Mouse (Mus musculus) left cerebral cortex, postnatal 25 days (tissue): Measurements from ENCODE around the gene Zbtb3. TPM values are rescaled to one million over a fixed set of nuclear protein-coding genes. Genes with fewer than 3 reads are reported as not detected.

ENCODE experiments used
- DNase-seq, 2 experiments: peaks; one replicate each; pipeline ENCODE4 v3.0.0; 2022; ENCODE audit warnings: low spot score in 2 of 2, mixed read lengths in 1 of 2
- intact Hi-C: fragments of 180-260 bp; cut with DNase I; formaldehyde crosslinking; loops from one replicate; pipeline ENCODE4 v1.15.1; 2025
- total RNA-seq, 2 experiments: library from RNA; stranded (reverse); gene quantifications; 2 replicates each; pipeline ENCODE4 v1.2.3; 2021

The Zbtb3 gene
- total RNA-seq, 2 experiments from 2014 or later: 5.9 to 7.1 TPM

GRCm38 (mm10) chr19:8798264-8798946 is 4.0 kb upstream of the Zbtb3 start, which contains the start of gene Polr2g:
TSS of gene Polr2g (minus strand) at chr19:8798577.
- DNase-seq: peak; percentile 88 to 96
- intact Hi-C loops: loop anchor here (1.0 kb wide), 1 partner anchor 21 kb away; the partner anchor contains the start of gene Ttc9c

GRCm38 (mm10) chr19:8798947-8799315 is 3.4 kb upstream of the Zbtb3 start:
- DNase-seq: no peak
- intact Hi-C loops: loop anchor here (1.0 kb wide), 1 partner anchor 20 kb away; the partner anchor contains the start of gene Ttc9c

- no peak for DNase-seq
- intact Hi-C loops: loop anchor here (2.0 kb wide), 1 partner anchor 16 kb away; the partner anchor contains the start of gene Ttc9c
These were observed 937 bp downstream of the Zbtb3 start for GRCm38 (mm10) chr19:8803204-8803780.

- DNase-seq: no peak
- intact Hi-C loops: loop anchor here (2.0 kb wide), 1 partner anchor 15 kb away; the partner anchor contains the start of gene Ttc9c
These were observed 1.7 kb downstream of the Zbtb3 start for GRCm38 (mm10) chr19:8803879-8804660.

GRCm38 (mm10) chr19:8806810-8807209 is 4.5 kb downstream of the Zbtb3 start:
- DNase-seq: no peak
- intact Hi-C loops: no loop called here

GRCm38 (mm10) chr19:8815812-8816211 is 13.5 kb downstream of the Zbtb3 start:
- intact Hi-C loops: loop anchor here (5.0 kb wide), 2 partner anchors 59 to 249 kb away; partner anchors contain the start of gene Nxf1
- no peak for DNase-seq

- intact Hi-C loops: loop anchor here (5.0 kb wide), 2 partner anchors 60 to 250 kb away; partner anchors contain the start of gene Nxf1
- no peak for DNase-seq
These were observed 14.6 kb downstream of the Zbtb3 start for GRCm38 (mm10) chr19:8817001-8817400.

GRCm38 (mm10) chr19:8818301-8818798 is 16.0 kb downstream of the Zbtb3 start:
- intact Hi-C loops: loop anchor here (2.0 to 5.0 kb wide), 3 partner anchors 16 to 251 kb away; partner anchors contain the start of genes Nxf1 and Zbtb3
- no peak for DNase-seq

- peak; percentile 96 to 100 for DNase-seq
- intact Hi-C loops: loop anchor here (1.0 to 5.0 kb wide), 4 partner anchors 16 to 252 kb away; partner anchors contain the start of genes Nxf1, Polr2g and Zbtb3
These were observed 16.6 kb downstream of the Zbtb3 start, which contains the start of gene Ttc9c for GRCm38 (mm10) chr19:8818801-8819595. TSS of gene Ttc9c (minus strand) at chr19:8819333.

GRCm38 (mm10) chr19:8819596-8820423 is 17.5 kb downstream of the Zbtb3 start, which contains the start of gene Hnrnpul2:
TSS of gene Hnrnpul2 (plus strand) at chr19:8820010.
- DNase-seq: peak; percentile 99
- intact Hi-C loops: loop anchor here (1.0 to 5.0 kb wide), 5 partner anchors 17 to 253 kb away; partner anchors contain the start of genes 1700092M07Rik, Nxf1, Polr2g and Stx5a

- peak in 1 of 2 experiments; percentile 37 for DNase-seq
- intact Hi-C loops: loop anchor here (5.0 kb wide), 1 partner anchor 78 kb away; the partner anchor contains the start of genes 1700092M07Rik and Stx5a
These were observed 18.1 kb downstream of the Zbtb3 start for GRCm38 (mm10) chr19:8820424-8820956.

GRCm38 (mm10) chr19:8821146-8821545 is 18.8 kb downstream of the Zbtb3 start:
- DNase-seq: no peak
- intact Hi-C loops: loop anchor here (5.0 kb wide), 1 partner anchor 79 kb away; the partner anchor contains the start of genes 1700092M07Rik and Stx5a

- intact Hi-C loops: loop anchor here (5.0 kb wide), 1 partner anchor 80 kb away; the partner anchor contains the start of genes 1700092M07Rik and Stx5a
- DNase-seq: no peak
These were observed 20.3 kb downstream of the Zbtb3 start for GRCm38 (mm10) chr19:8822696-8823095.

GRCm38 (mm10) chr19:8829660-8830059 is 27.3 kb downstream of the Zbtb3 start, which contains the start of gene AC129217.1:
TSS of gene AC129217.1 (plus strand) at chr19:8829773.
- intact Hi-C loops: no loop called here
- no peak for DNase-seq

GRCm38 (mm10) chr19:8830664-8831063 is 28.3 kb downstream of the Zbtb3 start:
- intact Hi-C loops: no loop called here
- DNase-seq: no peak

GRCm38 (mm10) chr19:8831262-8831661 is 28.9 kb downstream of the Zbtb3 start:
- DNase-seq: no peak
- intact Hi-C loops: no loop called here

GRCm38 (mm10) chr19:8832971-8833370 is 30.6 kb downstream of the Zbtb3 start:
- intact Hi-C loops: no loop called here
- DNase-seq: no peak
